Mouse (Mus musculus): ENCODE data around the gene Btbd35f27.
"Not testable (repeated sequence)": the region's sequence is repeated elsewhere in the genome, so short reads cannot be mapped to it uniquely, and the experiment has no call there.

The Btbd35f27 gene

DNA sequence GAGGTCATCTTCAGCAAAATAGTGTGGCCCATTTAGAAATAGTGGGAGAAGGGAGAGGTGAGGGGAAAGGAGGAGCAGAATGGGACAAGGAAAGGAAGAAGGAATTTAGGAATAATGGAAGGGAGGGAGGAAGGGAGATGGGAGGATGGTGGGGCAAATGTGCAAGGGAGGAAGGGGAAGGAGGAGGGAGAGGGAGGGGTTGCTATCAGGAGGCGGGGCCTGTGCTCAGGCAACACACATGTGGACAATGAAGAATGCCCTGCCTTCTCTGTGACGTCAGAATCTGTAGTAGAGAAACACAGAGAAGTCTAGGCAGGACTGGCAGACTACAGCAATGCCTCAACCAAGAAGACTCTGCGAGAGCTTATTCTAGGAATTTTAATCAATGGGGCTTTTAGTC lies at the start of gene Btbd35f27:
Gene Btbd35f27 (plus strand): TSS at position 301 of the 400 bp plus-strand sequence.
- DNase-seq (ENCODE audit: low read depth, low spot score), result not testable (repeated sequence)

Measured in CD4-positive helper T cell, adult 2 months (primary cell).